Mouse (Mus musculus): ENCODE measurements around the gene Ano6. TPM values are rescaled to one million over a fixed set of nuclear protein-coding genes. Genes with fewer than 3 reads are reported as not detected.

Ano6 gene
- polyA plus RNA-seq, 1 experiment = 63.1 TPM

DNA sequence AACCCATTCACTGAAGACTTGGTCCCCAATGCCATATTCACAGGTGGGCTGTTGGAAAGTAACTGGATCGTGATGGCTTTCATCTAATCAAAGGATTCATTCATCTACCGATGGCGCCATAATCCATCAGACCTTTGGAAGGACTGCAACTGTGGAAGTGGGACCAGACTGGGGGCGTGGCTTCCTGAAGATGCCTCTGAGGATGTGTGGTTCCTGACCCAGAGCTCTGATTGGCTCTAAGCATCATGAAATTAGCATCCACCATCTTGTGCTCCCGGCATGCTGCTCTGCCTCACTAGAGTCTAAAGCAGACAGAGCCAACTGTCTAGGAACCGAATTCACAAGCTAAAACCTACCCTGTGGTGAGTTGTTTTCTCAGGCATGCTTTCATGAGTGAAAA is 24.7 kb upstream of the Ano6 start:
- 82% methylated on average over 6 of the region's 6 CpGs for WGBS
- DNase-seq = no peak
- no peak for TF ChIP-seq POLR2A (IDR thresholded peaks at IDR 0.05; ENCODE audit: borderline replicate concordance, extremely low read depth, low read depth, low read length)
- no peak for TF ChIP-seq CTCF (IDR thresholded peaks at IDR 0.05; ENCODE audit: insufficient read depth, low read length)
- H3K4me1 ChIP-seq (ENCODE audit: control insufficient read depth, insufficient read depth, low read length) = no peaks in the 10 kb centered on the region
- H3K4me3 ChIP-seq (replicated peaks; ENCODE audit: extremely low read depth, low read depth, low read length) = no peak overlapping the region

DNA sequence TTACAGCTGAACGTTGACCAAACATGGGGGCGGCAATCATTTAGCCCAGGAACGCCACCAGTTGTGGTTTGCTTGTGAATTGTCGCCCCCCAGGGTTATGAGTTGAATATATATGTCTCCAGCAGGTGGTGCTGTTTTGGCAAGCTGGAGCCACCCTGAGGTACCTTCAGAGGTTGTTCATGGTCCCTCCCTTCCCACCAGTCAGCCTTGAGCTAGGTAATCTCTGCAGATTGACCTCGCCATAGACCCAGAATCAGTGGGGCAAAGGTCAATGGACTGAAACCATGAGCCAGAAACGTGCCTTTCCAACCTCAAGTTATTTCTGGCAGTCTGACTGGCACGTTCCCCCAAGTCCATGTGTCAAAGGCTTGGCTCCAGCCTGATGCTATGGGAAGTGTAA is 22.8 kb upstream of the Ano6 start:
- Histone ChIP-seq H3K4me1 (ENCODE audit: control insufficient read depth, insufficient read depth, low read length) (no peaks in the 10 kb centered on the region), H3K4me3 (replicated peaks; ENCODE audit: extremely low read depth, low read depth, low read length) (no peak overlapping the region)
- TF ChIP-seq POLR2A (IDR thresholded peaks at IDR 0.05; ENCODE audit: borderline replicate concordance, extremely low read depth, low read depth, low read length) (no peak), CTCF (IDR thresholded peaks at IDR 0.05; ENCODE audit: insufficient read depth, low read length) (peak; percentile 37; the same call in 1 of the 2 replicates)
- 73% methylated on average over 7 of the region's 7 CpGs for WGBS
- no peak for DNase-seq

GRCm38 (mm10) chr15:95768703-95769102 is 21.9 kb upstream of the Ano6 start:
- 77% methylated on average over 5 of the region's 5 CpGs for WGBS
- no peaks in the 10 kb centered on the region for H3K4me1 ChIP-seq (ENCODE audit: control insufficient read depth, insufficient read depth, low read length)
- TF ChIP-seq POLR2A (IDR thresholded peaks at IDR 0.05; ENCODE audit: borderline replicate concordance, extremely low read depth, low read depth, low read length) (no peak), CTCF (IDR thresholded peaks at IDR 0.05; ENCODE audit: insufficient read depth, low read length) (no peak)
- no peak for DNase-seq
- no peak overlapping the region for H3K4me3 ChIP-seq (replicated peaks; ENCODE audit: extremely low read depth, low read depth, low read length)

- 48% methylated on average over 4 of the region's 4 CpGs for WGBS
- no peak overlapping the region for H3K4me3 ChIP-seq (replicated peaks; ENCODE audit: extremely low read depth, low read depth, low read length)
- TF ChIP-seq POLR2A (IDR thresholded peaks at IDR 0.05; ENCODE audit: borderline replicate concordance, extremely low read depth, low read depth, low read length) = no peak
- TF ChIP-seq CTCF (IDR thresholded peaks at IDR 0.05; ENCODE audit: insufficient read depth, low read length) = no peak
- no peak for DNase-seq
- no peaks in the 10 kb centered on the region for H3K4me1 ChIP-seq (ENCODE audit: control insufficient read depth, insufficient read depth, low read length)
These were observed 21.1 kb upstream of the Ano6 start for GRCm38 (mm10) chr15:95769576-95769975.

DNA sequence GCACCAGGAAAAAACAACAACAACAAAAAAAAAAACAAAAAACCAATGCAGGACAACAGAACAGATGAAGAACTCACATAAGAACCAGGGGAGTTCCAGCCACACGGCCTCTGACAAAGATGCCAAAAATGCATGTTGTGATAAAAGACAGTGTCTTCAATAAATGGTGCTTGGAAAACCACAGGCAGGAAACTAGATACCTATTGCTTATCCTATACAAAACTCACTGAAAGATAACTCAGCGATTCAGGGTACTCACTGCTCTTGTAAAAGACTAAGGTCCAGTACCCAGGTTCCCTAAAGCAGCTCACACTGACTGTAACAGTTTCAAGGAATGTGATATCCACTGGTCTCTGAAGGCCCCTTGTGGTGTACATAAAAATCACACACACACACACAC is 20.3 kb upstream of the Ano6 start:
- TF ChIP-seq POLR2A (IDR thresholded peaks at IDR 0.05; ENCODE audit: borderline replicate concordance, extremely low read depth, low read depth, low read length) (no peak), CTCF (IDR thresholded peaks at IDR 0.05; ENCODE audit: insufficient read depth, low read length) (no peak)
- Histone ChIP-seq H3K4me3 (replicated peaks; ENCODE audit: extremely low read depth, low read depth, low read length) (no peak overlapping the region), H3K4me1 (ENCODE audit: control insufficient read depth, insufficient read depth, low read length) (no peaks in the 10 kb centered on the region)
- WGBS = 95% methylated on average over 2 of the region's 2 CpGs
- DNase-seq = no peak

DNA sequence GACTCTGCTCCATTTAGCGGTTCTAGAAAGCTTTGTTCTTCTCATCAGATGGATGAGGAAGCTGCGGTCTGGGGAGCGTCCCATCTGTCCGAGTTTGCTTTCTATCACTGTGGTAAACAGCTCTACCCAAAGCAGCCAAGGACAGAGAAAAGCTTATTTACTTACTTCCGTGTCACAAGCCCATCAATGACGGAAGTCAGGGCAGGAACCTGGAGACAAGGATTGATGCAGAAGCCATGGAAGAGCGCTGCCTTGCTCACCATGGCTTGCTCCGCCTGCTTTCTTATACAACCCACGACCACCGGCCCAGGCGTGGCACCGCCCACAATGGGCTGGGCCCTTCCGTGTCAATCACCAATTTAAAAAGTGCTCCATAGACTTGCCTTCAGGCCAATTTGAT is 18.3 kb upstream of the Ano6 start:
- WGBS = 53% methylated on average over 13 of the region's 13 CpGs
- no peaks in the 10 kb centered on the region for H3K4me1 ChIP-seq (ENCODE audit: control insufficient read depth, insufficient read depth, low read length)
- no peak for DNase-seq
- H3K4me3 ChIP-seq (replicated peaks; ENCODE audit: extremely low read depth, low read depth, low read length) = no peak overlapping the region
- TF ChIP-seq POLR2A (IDR thresholded peaks at IDR 0.05; ENCODE audit: borderline replicate concordance, extremely low read depth, low read depth, low read length) = no peak

DNA sequence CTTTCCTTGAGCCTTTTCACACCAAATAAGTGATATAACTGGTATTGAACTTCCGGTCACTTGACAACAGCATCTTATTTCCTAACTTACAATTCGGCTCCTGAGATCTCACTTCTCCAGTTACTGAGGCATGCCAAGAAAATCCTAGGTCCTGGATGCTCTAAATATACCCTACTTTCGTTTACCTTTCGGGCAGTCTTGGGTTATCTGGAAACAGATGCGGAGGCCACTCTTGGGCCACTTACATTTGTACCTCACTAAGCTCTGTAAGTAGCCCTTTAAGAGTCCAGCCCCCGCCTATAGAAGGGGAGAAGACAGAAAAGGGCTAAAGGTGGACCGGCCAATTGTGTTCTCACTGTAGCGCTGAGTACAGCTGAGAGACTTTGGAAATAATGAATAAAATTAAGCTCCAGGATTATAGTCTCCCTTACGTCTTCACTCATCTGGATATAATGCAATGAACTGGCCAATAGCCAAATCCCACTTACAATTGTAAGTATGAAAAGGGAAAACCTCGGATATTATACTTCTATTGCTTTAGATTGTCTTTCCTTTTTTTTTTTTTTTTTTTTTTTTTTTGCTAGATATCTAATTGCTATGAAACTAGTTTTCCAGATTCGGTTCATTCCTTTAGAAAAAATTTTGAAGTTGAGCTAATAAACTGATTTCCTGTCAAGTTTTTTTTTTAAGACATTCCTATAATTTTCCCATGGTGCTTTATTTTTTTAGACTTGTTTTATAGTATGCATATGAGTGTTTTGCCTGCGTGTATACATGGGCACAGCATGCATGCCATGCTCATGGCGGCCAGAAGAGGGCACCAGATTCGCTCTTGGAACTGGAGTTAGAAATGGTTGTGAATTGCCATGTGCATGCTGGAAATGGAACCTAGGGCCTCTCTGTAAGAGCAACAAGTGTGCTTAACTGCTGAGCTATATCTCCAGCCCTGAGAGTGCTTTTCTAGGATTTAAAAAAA is 17.5 kb upstream of the Ano6 start:
- WGBS = 57% methylated on average over 14 of the region's 14 CpGs
- peak; percentile 97 for TF ChIP-seq CTCF (IDR thresholded peaks at IDR 0.05; ENCODE audit: insufficient read depth, low read length)
- no peak for TF ChIP-seq POLR2A (IDR thresholded peaks at IDR 0.05; ENCODE audit: borderline replicate concordance, extremely low read depth, low read depth, low read length)
- peak; percentile 78 for DNase-seq
- Histone ChIP-seq H3K4me3 (replicated peaks; ENCODE audit: extremely low read depth, low read depth, low read length) (no peak overlapping the region), H3K4me1 (ENCODE audit: control insufficient read depth, insufficient read depth, low read length) (no peaks in the 10 kb centered on the region)

DNA sequence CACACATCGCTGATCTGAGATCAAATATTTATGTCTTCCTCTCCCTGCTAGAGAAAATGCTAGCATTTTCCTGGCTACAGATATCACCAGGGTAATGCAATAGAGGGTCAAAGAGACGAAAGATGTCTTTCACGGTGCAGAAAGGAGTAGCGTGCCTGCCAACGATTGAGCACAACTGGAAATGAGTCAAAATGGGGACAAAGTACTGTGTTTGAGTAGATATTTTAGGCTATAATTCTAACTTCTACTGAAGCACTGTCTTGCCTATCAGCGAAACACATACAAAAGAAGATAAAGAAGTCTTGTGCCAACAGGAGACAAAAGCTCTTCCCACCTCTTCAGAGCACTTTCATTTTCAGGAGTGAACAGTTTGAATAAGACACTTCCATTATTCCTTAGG is 16.4 kb upstream of the Ano6 start:
- DNase-seq = no peak
- TF ChIP-seq POLR2A (IDR thresholded peaks at IDR 0.05; ENCODE audit: borderline replicate concordance, extremely low read depth, low read depth, low read length) (no peak), CTCF (IDR thresholded peaks at IDR 0.05; ENCODE audit: insufficient read depth, low read length) (no peak)
- Histone ChIP-seq H3K4me3 (replicated peaks; ENCODE audit: extremely low read depth, low read depth, low read length) (no peak overlapping the region), H3K4me1 (ENCODE audit: control insufficient read depth, insufficient read depth, low read length) (no peaks in the 10 kb centered on the region)
- 72% methylated on average over 6 of the region's 6 CpGs for WGBS

DNA sequence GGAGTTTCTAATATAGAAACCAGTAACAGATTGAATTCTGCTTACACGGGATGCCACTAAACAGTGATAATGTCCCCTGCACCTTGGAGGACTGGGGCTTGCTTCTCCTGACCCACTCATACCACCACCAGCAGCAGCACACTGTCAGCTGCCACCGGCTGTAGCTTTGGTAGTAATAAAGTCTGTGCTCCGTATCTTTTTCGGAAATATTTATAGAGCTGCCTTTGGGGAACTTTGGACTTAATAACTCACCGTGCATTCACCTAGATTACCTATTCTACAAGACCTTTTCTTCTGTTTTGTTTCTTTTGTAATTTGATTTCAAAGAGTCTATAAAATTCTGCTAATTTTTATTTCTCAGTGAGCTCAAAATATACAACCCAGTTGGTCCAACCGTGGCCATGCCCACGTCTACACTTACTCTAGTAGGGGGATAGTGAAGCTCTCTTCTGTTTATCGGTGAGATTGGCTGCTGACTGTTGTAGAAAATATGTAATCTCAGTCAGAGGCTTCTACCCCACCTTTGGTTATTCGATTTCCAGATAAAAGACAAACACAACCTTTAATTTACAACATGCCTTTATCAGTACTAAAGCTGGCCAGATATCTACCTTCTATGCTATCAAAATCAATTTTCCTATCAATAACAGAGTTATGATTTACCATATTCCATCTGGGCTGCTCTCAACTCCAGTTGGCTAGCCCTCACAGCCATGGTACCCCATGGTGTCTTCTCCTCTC is 15.8 kb upstream of the Ano6 start:
- 89% methylated on average over 9 of the region's 9 CpGs for WGBS
- no peak for TF ChIP-seq POLR2A (IDR thresholded peaks at IDR 0.05; ENCODE audit: borderline replicate concordance, extremely low read depth, low read depth, low read length)
- no peak for TF ChIP-seq CTCF (IDR thresholded peaks at IDR 0.05; ENCODE audit: insufficient read depth, low read length)
- Histone ChIP-seq H3K4me3 (replicated peaks; ENCODE audit: extremely low read depth, low read depth, low read length) (no peak overlapping the region), H3K4me1 (ENCODE audit: control insufficient read depth, insufficient read depth, low read length) (no peaks in the 10 kb centered on the region)
- no peak for DNase-seq
